Mouse (Mus musculus) liver, embryonic 14.5 days (tissue): ENCODE results near the gene Camk1g.

Experiments
- CTCF ChIP-seq: IDR thresholded peaks from 2 replicates; pipeline ENCODE4 v1.5.1; 2016; ENCODE audit warnings: antibody characterized with exemption, low read depth, control low read depth
- EP300 ChIP-seq: IDR thresholded peaks from 2 replicates; pipeline ENCODE4 v1.6.1; 2016; ENCODE audit warnings: antibody characterized with exemption, low read depth

GRCm38 (mm10) chr1:193306832-193307231 is 63.3 kb downstream of the Camk1g start:
- TF ChIP-seq CTCF, result no peak
- no peak for TF ChIP-seq EP300
